Mouse (Mus musculus) lung, postnatal 4 days (tissue): ENCODE measurements around the gene Scaf4.
"Not testable (repeated sequence)": the region's sequence is repeated elsewhere in the genome, so short reads cannot be mapped to it uniquely, and the experiment has no call there.

Experiments used
- DNase-seq, 2 experiments: peaks; one replicate each; pipeline ENCODE4 v3.0.0; 2021

Gene Scaf4

DNA sequence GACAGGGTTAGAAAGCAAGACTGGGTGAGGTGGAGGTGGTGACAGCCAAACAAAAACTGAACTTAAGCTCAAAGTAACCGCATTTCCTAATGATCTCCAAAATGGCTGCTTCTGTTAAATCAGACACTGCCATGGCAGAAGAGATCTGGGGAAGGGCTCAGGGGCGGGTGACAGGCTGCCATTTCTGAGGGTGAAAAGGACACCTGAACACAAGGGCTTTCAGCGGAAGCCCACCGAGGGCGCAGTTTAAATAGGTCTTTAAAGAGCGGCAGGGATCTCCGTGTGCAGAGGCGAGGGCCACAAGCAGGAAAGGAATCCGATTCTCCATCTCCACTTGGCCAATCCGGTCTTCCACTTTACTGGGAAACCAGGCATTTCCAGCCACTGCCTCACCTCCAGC lies 50.6 kb downstream of the Scaf4 start:
- DNase-seq, result no peak

DNA sequence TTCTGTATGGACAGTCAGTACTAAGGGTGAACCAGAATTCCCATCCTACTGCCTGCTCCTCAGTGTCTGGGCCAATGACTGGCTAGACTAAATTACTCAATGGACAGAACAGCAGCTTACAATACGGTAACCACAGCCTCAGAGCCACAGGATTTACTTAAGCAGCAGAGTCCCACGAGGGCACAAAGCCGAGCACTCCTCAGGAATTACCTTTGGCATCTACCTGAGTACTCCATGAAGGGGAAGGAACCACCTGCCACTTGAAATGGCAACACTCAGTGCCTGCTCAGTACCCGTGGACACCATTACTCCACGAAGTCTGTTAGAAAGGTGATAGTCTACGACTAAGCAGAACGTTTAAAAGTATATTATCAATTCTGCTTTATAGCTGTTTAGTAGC lies 53.0 kb downstream of the Scaf4 start:
- no peak for DNase-seq

DNA sequence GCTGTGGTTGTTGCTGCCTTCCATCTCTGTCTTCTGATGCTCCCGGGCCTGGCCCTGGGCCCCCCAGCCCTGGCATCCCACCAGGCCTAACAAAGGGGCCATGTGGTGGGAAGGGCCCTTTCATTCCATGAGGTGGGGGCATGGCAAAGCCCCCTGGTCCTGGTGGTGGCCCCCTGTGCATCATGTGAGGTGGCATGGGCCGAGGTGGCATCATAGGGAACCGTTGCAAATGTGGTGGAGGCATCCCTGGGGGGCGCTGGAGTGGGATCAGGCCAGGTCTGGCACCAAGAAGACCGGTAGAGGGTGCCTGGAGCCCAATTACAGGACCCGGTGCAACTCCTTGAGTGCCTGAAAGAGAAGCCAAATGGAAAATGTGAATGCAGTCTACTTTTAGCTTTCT lies 54.4 kb downstream of the Scaf4 start:
- DNase-seq, result no peak

DNA sequence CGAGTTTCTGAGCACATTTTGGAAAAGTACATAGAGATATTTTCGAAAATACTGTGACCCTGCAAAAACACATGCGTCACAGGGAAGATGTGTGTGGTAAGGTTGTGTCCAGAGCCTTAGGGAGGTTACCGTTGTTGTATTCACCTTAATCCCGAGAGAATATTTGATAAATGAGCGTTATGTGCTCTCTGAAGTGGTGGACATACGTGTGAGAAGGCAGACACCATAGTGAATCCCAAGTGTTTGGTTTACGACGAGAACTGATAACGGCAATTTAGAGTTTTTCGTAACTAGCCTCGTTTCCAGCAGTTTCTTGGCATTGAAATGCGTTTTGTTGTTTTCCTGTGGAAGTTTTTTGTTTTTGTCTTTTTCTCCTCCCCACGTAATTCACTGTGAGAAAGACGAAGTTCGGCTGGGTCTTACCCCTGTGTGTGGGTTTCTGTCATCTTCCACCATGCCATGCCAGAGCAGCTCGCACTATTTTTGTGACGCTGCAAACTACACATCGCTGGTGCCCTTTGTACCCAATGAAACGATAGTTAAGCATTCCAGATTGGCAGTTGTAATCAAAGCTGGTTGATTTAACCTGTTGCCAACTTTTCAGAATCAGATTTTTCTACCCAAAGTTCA lies 62.7 kb downstream of the Scaf4 start:
- DNase-seq, result no peak

DNA sequence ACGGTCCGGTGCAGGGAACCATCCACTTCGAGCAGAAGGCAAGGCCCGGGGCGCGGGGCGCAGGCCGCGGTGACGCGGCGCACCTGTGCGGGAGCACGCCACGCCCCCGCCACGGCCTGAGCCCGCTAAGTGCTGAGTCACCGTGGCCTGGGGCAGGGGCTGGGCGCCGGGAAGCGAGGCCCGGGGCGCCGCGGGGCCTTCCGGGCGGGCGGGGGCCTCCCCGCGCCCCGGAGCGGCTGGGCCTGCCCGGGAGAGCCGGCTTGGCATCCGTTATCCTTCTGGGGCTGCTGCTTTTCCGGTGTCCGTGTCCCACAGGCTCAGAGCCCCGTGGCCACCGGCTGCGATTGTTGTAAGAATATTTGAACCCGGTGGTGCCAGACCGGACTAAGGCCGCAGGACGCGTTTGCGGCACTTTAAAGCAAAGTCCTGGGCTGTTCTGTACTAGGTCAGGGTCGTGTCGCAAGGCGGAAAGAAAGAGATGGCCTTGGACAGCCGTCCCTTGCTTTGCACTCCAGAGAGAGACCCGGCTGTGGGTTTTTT lies 63.3 kb downstream of the Scaf4 start:
- DNase-seq, result no peak

DNA sequence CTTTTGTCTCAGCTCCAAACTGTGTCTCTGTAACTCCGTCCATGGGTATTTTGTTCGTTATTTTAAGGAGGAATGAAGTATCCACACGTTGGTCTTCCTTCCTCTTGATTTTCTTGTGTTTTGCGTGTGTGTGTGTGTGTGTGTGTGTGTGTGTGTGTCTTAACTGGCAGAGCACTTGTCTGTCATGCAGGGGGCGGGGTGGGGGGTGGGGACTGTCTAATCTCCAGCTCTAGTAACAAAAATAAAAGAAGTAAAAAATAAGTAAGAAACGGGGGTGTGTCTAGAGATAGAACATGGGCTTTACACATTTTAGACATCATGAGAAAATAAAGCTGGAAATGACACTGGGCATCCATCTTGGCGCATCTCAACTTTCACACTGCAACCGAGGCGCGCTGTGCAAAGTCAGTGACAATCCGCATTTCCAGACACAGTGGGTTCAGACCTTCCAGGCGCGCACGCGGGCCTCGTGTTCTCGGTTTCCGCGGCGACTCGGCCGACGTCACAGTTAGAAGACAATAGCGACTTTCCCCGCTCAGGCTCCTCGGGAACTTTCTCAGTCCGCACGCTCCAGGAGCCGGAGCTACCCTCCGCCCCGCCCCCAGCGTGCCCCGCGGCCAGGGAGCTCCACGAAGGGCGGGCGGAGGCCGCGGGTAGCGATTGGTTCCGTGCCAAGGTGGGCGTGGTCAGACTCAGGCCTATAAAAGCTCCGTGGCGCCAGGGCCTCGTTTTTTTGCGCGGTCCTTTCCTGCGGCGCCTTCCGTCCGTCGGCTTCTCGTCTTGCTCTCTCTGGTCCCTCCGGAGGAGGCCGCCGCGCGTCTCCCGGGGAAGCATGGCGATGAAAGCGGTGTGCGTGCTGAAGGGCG lies 64.0 kb downstream of the Scaf4 start, which contains the start of gene Sod1:
Gene Sod1 (plus strand): TSS at position 729 of the 866 bp plus-strand sequence.
- DNase-seq, result peak; percentile 97 to 99

DNA sequence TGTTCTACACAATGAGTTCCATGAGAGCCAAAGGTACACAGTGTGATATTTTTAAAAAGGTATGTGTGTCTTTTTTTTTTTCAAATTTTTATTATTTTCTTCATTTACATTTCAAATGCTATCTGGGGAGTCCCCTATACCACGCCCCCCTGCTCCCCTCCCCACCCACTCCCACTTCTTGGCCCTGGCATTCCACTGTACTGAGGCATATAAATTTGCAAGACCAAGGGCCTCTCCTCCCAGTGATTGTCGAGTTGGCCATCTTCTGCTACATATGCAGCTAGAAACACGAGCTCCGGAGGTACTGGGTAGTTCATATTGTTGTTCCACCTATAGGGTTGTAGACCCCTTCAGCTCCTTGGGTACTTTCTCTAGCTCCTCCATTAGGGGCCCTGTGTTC lies 64.9 kb downstream of the Scaf4 start:
- not testable (repeated sequence) for DNase-seq

DNA sequence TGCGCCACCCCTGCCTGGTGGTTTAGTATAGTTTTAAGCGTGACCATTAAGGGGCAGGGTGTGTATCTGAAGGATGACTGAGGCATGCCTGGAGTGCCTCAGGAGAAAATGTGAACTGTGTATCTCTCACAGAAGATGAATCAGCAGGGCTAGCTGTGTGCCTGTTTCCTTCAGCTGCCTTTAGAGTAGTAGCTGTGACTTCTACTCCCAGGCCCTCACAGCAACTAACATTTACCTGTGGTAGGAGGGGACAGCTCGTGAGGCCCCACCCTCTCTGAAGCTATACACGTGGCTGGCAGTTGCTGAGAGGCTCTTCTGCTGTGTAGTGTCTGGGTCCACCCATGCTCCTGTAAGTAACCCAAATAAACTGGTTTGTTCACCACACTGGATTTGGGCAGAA lies 66.4 kb downstream of the Scaf4 start:
- DNase-seq, result no peak

DNA sequence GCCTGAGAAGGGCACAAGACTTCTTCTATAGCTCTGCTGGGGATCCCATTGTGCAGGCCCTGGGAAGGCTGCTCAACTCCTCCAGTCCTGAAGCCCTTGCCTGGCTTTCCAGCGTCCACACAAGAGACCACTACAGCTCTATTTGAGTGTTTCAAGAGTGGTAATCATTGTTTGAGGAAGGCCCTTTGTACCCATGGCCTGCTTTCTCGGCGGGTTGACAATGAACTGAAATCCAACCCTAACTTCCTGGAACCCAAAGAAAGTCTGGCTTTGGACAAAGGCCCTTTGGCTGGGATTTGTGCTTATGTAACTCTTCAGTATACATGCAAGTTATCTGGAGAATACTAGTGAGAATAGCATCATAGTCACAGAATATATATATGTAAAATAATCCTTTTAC lies 66.9 kb downstream of the Scaf4 start:
- DNase-seq, result peak; percentile 26 to 54

DNA sequence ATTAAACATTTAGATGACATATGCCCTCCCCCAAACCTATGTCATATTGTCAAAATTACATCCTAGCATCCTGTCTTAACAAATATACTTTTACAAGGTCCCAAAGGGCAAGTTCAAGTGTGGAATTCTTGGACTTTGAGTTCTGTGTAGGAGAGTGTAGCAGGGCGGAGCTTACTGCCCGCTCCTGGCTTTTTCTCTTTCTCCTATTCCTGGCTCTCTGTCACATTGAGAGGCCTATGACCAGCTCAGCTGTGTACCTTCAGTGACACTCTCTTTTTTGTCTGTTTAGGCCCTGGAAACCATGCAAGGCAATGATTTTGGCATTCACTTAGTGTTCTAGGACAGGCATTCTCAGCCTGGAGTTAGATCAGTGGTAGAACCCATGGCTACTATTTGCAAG lies 67.9 kb downstream of the Scaf4 start:
- no peak for DNase-seq

DNA sequence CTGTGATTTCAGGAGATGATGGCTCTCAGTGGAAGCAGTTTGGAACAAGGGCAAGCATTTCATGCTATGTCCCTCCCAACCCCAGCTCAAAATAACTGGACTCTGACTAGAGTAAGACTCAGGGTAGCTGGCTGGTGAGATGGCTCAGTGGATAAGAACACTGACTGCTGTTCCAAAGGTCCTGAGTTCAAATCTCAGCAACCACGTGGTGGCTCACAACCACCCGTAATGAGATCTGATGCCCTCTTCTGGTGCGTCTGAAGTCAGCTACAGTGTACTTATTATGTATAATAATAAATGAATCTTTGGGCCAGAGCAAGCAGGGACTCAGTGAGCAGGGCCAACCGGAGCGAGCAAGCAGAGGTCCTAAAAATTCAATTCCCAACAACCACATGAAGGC lies 68.4 kb downstream of the Scaf4 start:
- not testable (repeated sequence) for DNase-seq

DNA sequence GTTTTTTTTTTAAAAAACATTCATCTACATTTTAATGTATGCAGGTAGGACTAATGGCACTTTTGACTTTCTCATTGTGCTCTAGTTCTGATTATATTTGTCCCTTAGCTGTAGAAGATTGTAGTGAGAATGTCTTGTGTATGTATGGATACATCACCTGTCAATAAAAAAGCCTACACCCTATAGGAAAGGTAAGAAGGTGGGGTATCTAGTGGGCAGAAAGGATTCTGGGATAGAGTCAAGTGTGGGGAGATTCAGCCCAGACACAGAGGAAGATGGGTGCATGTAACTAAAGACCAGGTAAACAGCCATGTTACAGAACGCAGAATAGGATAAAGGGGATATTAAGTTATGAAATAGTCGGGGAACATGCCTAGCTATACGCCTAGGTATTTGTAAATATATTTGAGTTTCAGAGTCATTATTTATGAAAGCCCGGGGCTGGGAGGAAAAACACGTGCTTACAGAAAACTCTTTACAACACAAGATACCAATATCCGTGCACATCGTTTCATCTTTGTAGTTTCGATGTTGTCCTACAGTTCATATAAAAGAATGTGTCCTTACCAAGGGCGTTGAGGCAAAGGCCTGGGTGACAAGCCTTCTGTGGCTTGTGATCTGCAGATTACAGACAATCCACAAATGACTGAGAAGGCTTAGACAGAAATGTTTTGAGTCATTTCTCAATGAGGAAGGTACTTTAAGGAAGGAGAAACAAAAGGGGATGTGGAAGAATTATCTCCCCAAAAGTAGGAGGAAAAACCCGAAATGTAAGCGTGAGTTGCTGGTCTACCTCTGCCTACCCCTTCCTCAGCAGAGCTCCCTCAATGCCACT lies 69.4 kb downstream of the Scaf4 start:
- no peak for DNase-seq

DNA sequence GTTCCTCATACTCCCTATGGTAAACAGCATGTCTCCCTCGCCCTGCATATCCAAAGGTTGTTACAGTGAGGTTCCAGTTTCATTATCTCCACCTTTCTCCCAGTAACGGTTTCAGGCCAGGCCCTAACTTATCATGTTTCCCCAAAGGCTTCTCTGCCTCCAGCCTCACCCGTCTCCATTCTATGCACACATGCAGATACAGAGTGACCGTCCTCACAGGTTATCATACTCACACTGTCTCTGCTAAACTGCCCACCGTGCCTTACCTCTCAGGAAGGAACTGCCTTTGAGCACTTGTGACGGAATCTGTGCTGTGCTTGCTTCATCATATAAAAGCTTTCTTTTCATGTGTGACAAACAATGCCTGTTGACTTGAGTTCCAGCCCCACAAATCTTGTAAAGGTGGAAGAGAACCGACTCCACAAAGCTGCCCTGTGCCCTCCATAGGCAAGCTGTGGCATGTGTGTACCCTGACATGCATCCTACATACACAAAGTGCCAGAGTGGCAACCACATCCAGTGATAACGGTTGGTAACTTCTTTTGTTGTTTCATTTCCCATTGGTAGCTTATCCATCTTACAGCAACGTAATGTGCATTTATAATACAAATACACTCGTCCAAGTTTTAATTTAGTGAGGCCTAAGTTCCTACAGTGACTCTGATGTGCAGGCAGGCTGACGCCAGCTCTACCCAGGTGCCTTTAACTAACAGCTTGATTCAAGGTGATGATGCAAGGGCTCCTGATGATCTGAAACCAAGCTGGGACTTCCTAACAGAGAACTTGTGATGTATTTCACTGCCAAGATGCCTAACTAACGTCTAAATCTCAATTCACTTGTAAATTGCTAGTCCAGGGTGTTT lies 70.6 kb downstream of the Scaf4 start:
- no peak for DNase-seq

DNA sequence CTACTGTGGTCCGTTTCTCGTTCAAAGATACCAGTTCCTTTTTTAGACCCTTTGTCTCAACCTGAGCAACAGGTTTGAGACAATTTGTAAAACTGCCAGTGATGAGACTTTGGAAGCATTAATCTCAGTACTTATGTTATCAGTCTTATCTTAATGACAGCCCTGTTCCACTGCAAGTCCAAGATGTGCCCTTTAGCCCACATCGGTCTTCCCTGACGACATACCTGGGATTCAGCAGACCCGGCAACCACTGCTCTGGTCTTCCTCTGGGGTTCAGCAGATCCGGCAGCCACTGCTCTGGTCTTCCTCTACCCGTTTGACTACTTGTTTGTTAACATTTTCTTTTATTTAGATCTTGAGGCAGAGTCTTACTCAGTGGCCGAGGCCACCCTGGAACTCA lies 72.5 kb downstream of the Scaf4 start:
- DNase-seq, result no peak

DNA sequence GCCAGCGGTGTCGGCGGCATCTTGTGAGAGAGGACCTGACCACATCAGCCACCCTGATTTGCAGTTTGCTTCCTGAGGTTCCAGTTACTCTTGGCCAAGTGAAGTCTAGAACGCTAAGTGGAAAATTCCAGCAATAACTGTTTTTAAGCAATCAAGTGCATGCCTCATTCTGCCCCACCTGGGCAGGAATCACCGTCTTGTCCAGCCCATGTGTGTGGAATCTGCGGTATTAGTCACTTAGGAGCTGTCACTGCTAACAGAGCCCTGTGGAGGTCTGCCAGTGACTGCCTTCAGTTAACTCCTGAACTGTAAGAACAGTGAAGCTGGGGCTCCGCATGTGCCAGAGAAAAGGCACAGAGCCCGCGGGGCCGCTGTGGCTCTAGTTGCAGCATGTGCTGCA lies 73.6 kb downstream of the Scaf4 start:
- DNase-seq, result peak in 1 of 2 experiments; percentile 55

DNA sequence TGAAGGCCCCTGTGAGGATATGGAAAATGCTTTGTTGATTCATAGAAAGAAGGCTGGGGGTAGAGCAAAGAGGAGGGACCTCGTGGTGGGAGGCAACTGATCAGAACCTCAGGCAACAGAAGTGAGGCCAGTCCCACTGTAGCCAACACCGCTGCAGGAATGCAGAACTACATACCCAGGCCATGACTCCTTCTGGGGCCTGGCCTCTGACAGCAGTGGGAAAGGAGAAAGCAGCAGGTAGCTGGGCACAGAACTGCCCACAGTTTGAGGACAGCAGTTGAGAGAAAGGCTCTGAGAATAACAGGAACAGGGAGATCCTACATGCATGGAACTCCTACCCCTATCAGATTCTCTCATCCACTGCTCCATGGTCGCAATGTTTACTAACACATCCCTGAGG lies 75.3 kb downstream of the Scaf4 start:
- DNase-seq, result no peak

DNA sequence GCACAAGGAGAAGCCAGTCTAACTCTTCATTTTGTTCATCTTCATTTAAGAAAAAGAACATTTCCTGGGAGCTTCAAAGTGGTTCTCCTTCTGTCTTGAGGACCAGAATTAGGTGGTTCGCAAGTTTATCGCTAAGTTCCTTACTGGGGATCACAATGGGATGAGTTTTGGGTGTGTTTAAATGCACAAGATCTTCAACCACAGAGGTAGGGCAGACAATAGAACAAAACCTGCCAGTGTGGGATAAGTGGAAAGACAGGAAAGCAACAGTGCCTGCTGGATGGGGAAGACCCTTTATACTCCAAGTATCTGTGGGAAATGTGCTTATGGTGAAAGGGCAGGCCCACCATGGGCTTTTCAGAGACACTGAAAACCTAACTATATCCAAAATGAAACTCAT lies 79.4 kb downstream of the Scaf4 start:
- DNase-seq, result no peak

DNA sequence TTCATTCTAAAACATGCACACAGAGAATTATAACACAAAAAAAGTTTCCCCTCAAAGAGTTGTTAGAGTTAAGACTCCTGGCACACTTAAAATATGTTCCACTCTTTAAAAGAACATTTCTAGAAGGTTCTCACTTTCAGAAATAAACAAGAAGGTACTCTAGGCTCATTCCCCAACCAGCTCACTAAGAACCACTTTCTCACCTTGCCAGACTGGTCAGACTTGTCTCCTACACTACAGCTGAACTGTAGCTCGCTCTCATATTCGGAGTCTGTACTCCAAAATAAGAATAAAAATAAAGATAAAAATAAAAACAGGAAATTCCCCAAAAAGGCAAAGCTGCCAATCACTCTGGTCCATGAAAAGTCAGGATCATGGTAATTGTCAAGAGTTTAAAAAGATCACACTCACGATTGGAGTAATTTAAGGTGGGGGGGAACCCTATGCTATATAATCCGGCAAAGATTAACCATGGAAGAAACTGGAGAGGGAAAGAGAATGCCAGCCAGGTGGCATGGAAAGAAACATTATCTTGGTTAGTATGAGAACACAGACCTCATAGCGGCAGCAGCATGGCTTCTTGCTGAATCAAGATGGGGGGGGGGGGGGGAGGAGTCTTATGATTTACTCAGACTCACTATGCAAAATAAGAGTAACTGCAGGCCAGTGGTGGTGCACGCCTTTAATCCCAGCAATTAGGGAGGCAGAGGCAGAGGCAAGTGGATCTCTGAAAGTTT lies 80.9 kb downstream of the Scaf4 start:
- peak in 1 of 2 experiments; percentile 41 for DNase-seq

DNA sequence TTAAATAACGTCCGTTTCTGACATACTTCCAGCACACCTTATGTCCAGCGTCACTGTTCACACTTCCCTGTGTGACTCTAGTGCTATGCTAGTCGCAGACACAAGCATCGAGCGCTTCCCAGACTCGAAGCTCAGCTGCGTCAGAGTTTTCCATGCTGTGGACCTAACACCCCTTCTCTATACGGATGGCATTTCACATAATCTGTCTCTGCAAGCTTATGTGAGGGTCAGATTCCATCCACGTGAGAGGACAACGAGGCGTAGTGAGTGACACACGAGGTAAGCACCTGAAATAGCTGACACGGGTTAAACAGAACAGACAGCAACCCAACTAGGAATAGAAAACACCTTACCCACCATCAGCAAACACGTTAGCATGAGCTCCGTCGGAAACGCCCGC lies 82.2 kb downstream of the Scaf4 start:
- no peak for DNase-seq

DNA sequence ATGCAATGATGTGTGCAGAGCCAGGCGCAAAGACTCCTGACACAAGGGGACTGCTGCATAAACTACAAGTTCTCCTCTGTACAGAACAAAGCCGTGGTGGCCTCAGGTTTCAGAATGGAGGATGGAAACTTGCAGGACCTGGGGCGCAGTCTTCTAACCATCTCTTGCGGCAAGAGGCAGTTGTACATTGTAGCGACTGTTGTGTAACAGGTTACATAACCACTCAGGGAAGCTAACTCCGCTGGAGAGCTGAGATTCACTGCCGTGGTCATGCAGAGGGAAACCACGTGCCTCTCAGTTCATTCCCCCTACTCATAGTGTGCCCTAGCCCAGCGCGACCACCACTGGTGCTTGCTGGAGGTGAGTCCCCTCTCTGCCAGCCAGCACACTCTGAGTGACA lies 85.1 kb downstream of the Scaf4 start:
- no peak for DNase-seq

DNA sequence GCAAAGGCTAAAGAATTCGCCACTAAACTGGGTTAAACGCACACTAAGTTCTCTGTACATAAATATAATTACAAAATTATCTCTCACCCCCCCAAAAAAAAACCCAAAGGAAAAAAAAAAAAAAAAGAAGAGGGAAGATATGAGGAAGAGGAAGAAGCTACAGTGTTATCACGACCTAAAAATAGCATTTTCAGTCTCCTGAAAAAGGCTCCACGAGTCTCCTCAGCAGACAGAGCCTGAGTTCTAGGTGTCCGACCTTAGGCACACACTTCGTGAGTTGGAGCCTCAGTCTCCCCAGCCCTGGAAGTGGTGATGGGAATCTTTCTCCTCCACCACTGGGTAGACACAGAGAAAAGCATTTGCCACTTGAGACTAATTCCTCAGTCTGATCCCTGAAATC lies 85.7 kb downstream of the Scaf4 start:
- no peak for DNase-seq
